Mouse (Mus musculus): ENCODE measurements around the gene Ptprm.

The Ptprm gene

GRCm38 (mm10) chr17:67287501-67287900 lies 66.8 kb downstream of the Ptprm start:
- DNase-seq (ENCODE audit: low read depth, low spot score): no peak

DNA sequence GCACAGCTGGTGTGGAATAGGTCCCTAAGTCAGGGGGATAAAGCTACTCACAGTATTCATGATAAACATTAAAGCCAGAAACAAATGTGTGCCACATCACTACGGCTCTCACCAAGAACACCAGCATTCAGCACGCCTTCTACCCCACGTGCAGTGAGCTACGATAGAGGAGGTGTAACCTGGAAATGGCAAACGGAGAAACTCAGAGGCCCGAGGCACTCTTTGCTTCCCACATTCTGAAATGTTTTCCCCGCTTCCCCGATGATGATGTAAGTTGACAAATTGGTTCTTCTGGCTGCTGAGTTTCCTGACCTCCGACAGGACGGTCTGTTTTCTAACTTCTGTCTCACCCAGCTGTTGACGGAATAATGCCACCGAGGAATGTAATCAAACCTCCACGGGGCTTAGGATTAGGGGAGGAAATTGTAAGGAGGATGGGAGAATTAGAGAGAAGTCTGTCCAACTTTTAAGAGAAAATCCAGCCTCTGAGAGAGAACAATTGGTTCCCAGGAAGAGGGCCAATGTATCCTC lies 72.6 kb downstream of the Ptprm start:
- no peak for DNase-seq (ENCODE audit: low read depth, low spot score)

DNA sequence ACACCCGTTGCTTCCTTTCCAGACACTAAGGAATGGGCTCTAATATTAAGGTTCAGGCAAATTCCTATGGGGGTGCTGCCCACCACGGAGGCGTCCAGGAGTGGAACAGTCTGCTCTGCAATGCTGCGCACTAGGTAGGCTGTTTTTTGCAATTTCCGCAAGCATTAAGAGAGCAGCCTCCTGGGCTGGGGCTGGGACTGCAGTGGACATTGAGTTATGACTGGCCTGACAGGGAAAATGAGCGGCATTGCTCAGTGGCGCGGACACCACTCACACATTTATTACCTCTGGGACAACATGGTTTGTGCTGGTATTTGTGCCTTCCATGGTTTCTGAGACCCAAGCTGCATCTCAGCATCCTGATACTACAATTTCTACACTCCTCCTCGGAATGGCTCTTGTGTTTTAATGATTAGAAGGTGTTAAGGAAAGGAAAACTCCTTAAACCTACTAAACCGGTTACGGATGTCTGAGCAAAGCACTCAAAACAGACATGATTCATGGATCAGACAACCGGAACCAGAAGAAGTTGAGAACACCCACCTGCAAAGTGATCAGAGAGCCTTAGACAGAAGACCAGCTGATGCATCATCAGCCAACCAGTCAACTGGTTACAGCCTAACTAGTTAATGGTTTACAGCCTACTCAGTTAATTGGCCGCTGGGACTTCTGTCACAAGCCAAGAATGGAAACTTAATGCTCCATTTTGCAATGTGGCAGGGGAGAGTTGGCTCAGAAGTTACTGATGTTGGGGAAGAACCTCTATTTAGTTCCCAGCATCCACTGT lies 76.9 kb downstream of the Ptprm start:
- DNase-seq (ENCODE audit: low read depth, low spot score): no peak

DNA sequence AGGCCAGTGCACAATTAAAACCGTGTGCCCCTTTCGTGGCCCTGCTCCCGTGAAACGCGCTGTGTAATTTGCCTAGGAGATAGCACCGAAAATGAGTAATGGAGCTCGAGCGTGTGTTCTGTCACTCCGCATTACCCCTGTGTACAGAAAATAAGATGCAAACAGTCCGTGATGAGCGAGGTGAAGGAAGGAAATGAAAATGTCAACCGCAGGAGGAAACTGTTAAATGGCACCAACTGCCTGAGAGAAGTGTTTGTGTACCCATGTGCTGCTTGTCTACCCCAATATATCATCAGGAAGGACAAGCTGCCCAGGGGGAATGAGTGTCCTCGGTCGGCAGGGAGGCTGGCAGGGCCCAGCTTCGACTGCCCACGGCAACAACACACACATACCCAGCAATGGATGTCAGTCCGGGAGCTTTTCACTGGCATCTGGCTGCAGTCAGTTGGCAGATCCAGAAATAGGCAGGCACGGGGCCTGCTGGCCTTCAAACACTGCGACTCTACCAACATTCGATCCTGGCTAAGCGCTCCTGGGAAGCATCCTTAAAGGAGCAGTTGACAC lies 79.6 kb downstream of the Ptprm start:
- no peak for DNase-seq (ENCODE audit: low read depth, low spot score)

GRCm38 (mm10) chr17:67272928-67273327 lies 81.3 kb downstream of the Ptprm start:
- no peak for DNase-seq (ENCODE audit: low read depth, low spot score)

DNA sequence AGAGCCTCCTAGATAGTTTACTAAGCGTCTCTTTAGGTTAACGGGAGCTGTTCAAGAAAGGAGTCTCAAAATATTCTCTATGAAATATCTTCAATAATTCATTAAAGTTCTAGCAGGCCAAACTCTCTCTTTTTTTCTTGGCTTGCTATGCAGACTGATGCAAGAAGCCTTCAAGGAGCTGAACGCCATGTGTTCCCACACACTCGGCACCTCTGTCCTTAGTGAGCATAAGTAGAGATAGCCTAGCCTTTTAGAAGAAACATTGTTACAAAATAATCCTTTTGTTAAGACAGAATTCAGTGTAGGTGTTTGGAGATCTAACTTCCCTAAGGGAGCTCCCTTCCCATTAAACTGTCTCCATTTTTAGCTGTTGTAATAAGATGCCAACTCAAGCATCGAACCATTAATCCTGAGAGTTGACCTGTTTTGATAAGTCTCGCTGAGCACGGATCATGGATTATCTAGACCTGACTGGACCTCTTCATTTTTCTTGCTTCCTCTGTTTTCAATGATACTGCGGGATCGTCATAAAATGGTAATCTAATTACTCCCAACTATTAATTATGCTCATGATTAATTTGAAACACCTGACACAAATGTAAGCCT lies 85.7 kb downstream of the Ptprm start:
- no peak for DNase-seq (ENCODE audit: low read depth, low spot score)

- DNase-seq (ENCODE audit: low read depth, low spot score): no peak
Measured at GRCm38 (mm10) chr17:67266270-67266669, 88.0 kb downstream of the Ptprm start.

DNA sequence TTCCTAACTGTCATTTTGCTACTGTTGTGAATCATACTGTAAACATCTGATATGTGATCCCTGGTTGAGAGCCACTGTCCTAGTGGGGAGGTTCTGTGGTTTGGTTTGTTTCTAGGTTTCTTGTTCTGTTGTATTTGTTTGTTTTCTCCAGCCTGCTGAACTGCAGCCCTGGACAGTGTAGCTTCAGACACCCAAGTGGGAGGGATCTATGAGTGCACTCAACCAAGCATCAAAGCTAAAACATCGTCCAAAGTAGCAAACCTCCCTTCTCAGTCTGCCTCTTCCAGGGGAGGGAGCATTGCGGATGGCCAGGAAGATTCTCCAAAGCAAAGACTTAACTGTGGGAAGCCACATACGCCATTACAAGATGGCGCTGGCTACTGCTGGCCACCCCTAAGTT lies 88.7 kb downstream of the Ptprm start:
- DNase-seq (ENCODE audit: low read depth, low spot score): no peak

GRCm38 (mm10) chr17:67264716-67265115 lies 89.5 kb downstream of the Ptprm start:
- DNase-seq (ENCODE audit: low read depth, low spot score): no peak

DNA sequence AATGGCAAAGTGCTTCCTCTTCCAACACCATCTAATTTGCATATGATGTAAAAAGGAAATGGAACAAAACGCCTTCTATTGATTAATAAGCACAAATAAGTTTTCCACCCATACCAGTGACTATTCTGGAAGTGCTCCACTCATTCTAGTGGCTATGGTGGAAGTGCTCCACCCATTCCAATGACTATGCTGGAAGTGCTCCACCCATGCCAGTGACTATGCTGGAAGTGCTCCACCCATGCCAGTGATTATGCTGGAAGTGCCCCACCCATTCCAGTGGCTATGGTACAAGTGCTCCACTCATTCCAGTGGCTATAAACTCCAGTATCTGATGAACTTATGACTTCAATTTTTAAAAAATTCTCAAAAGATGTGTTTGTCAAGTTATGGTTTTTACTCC lies 91.2 kb downstream of the Ptprm start:
- no peak for DNase-seq (ENCODE audit: low read depth, low spot score)

DNA sequence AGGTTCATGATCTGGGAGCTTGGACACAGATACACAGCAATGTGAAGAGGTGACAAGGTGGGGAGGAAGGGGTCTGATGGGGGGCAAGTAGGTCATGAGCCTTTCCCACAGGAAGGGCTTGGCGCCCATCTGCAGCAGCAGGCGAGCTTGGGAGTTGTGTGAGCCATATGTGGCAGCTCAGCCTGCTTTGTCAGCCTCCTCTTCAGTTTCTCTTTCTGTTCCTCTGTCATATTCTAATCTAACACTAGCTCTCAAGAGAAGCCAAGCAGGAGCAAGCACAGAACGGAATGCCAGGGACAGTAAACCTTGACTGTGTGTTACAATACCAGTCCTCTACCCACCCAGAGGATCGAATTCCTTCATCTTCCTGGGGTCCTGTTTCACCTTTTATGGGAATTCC lies 94.2 kb downstream of the Ptprm start:
- no peak for DNase-seq (ENCODE audit: low read depth, low spot score)

GRCm38 (mm10) chr17:67257780-67258179 lies 96.5 kb downstream of the Ptprm start:
- no peak for DNase-seq (ENCODE audit: low read depth, low spot score)

- DNase-seq (ENCODE audit: low read depth, low spot score): no peak
Measured at GRCm38 (mm10) chr17:67256171-67256570, 98.1 kb downstream of the Ptprm start.

DNA sequence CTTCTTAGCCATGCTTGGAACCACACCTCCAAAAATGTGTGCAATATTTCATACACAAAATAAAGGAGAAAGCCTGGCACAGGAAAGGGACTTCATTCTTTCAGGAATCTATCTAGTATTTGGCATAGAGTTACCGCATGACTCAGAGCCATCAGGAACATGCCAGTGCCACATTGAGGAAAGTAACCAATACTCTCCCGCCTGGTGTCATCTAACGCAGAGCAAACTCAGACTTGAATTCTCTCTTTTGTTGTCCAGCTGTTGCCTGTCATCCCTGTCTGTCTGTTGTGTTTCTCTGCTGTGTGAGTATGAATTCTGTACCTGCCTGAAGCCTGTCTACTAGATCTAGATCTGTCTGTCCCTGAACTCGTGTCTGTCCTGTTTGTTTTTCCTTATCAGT lies 100.8 kb downstream of the Ptprm start:
- DNase-seq (ENCODE audit: low read depth, low spot score): no peak

DNA sequence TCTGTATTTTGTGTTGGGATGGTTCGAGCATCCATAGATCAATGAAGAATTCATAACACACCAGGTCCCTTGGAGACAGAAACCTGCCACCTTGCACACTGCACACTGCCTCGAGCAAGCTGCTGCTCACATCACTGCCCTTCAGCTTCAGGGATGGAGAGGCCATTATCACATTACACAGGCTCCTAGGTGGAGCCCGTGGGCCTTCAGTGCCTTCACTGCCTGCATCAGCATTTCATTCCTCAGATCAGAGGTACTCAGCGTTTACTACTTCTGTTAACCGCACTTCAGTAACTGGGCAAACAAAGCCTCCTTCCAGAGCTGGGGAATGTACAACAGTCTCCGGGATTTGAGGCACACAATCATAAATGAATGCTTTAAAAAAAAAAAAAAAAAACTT lies 101.3 kb downstream of the Ptprm start:
- DNase-seq (ENCODE audit: low read depth, low spot score): no peak

- DNase-seq (ENCODE audit: low read depth, low spot score): no peak
Measured at GRCm38 (mm10) chr17:67245273-67245875, 108.9 kb downstream of the Ptprm start.

DNA sequence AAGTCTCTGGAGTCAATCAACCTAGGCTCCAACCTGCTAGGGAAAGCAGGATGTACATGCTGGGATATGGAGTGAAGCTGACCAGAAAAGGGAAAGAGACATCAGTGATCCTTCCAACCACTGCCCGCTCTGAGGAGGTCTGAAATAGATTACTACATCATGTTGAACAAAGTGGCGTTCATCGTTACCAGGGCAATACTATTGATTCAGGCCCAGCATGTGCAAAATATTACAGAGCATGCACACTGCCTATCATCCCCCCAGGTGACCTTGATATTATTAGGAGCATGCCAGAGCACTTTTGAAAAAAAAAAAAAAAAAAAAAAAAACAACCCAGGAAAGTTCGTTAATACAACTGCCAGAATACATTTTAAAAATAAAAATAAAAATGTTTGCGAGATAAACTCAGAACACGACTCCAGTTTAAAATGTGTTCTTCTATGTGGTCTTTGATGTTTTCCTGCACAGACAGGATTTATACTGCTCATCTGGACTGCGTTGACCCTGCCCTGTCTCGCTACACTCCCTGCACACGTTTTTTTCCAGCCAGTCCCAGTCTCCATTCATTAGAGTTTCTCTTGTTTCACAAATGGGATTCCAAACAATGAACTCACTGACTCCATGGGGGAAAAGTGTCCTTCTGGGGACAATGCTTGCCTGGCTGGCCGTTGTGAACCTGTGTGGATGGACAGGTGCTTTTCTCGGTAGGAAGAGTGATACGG lies 111.3 kb downstream of the Ptprm start:
- DNase-seq (ENCODE audit: low read depth, low spot score): no peak

DNA sequence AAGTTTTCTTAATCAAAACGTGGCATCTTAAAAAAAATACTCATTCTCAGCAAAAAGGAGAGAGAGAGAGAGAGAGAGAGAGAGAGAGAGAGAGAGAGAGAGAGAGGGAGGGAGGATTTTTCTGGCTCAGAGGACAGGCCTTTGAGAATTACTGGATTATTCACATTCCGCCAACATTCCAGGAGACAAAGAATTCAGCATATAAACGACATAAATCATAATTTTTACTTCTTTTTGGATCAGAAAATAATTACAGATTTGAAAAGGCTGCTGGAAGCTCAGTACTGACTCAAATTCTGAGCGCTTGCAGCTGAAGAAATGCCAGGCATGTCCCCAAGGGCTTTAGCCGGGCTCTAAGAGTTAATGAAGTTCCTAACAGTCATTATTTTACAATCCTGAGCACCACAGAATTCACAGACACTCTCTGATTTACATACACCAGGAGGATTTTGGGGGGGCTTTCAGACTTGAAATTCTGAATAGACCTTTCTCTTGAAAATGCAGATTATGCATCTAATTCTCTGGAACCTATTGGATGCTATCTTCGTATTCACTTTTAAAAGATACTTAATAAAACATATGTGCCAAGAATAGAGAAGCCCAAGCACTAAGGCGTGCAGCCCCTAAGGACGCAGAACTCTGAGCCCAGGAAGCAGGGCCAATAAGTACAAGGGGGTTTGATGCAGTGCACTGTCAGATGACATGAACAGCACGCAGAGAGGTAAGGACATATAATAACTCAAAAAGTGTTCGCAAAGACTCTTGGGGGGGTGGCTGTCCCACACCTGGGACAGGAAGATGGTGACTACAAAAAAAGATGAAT lies 112.1 kb downstream of the Ptprm start:
- DNase-seq (ENCODE audit: low read depth, low spot score): no peak

DNA sequence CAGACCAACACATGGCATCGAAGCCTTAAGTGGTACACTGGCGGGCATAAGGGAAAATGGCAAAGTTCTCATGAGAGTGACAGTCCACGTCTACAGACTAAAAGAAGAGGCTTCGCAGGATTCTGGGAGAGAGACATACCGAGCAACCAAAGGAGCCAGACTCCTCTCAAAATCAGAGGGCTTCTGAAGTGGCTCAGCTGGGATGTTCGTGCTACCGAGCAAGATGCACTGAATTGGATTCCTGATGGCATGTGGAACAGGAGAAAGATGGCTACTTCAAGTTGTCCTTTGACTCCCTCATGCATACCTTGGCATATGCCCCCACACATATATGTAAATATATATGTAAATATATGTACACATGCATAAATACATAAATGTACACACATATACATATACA lies 115.4 kb downstream of the Ptprm start:
- DNase-seq (ENCODE audit: low read depth, low spot score): no peak

- DNase-seq (ENCODE audit: low read depth, low spot score): no peak
Measured at GRCm38 (mm10) chr17:67237407-67237806, 116.8 kb downstream of the Ptprm start.

- DNase-seq (ENCODE audit: low read depth, low spot score): no peak
Measured at GRCm38 (mm10) chr17:67233063-67233462, 121.2 kb downstream of the Ptprm start.
